Mouse (Mus musculus) lung, postnatal 36 days (tissue): Measurements from ENCODE around the gene Haghl.
"Not testable (repeated sequence)": the region's sequence is repeated elsewhere in the genome, so short reads cannot be mapped to it uniquely, and the experiment has no call there.

Source experiments
- DNase-seq: peaks from one replicate; pipeline ENCODE4 v3.0.0; 2022; ENCODE audit warnings: mixed read lengths

The Haghl gene

DNA sequence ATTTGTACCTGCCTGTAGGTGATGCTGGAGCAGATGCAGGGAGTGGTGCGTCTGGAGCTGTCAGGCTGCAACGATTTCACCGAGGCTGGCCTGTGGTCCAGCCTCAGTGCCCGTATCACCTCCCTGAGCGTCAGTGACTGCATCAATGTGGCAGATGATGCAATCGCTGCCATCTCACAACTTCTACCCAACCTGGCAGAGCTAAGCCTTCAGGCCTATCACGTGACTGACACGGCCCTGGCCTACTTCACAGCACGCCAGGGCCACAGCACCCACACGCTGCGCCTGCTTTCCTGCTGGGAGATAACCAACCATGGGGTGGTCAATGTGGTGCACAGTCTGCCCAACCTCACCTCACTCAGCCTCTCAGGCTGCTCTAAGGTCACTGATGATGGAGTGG lies 32.2 kb upstream of the Haghl start:
- DNase-seq: no peak

DNA sequence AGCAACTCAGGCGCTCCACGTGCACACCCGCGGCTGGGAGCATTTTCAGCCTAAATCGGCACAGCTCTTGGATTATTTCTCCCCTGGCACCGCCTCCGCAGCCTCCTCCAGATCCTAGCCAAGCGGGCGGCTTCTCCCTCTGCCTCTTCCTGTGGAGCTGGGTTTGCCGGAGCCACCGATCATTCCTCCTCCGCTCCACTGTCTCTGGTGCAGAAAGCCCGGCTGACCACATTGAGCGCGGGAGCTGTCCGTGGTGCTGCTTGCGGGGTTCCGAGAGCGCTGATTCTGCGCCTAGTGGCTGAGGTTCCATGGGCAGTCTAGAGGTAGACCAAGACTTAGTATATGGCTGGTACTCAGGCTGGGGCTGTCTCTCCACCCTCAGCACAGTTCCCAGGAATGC lies 28.0 kb upstream of the Haghl start:
- peak; percentile 86 for DNase-seq

GRCm38 (mm10) chr17:25810890-25811289 lies 25.4 kb upstream of the Haghl start:
- no peak for DNase-seq

DNA sequence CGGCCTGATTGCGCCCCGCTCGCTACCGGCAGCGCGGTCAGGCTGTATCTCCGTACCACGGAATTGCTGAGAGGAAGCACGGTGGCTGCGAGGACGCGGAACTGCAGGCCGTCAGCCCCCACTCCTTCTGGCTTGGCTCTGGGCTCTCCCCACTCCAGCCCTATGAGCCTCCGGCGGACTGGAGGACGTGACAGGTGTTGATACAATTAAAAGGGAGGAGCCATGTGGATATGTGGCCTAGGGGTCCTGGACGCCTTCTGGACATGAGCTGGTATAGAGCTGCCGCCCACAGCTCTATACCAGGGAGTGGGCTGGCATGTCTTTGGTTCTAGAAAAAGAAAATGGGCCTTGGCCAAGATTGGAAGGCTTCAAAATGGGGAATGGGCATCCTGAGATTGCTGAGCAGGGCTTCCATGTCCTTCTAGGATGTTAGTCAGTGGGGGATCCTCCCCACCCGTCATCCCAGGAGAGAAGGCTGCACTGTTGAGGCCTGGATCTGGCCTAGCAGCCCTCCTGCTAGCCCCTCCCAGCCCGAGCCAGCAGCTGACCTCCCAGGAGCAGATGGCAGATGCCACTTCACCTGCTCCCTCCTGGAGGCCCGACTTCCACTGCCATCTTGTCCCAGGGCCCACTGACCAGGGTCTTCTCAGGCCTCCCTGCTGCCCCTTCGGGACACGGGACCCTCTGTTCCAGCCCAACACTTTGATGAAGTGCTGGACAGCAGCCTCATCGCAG lies 24.3 kb upstream of the Haghl start:
- no peak for DNase-seq

GRCm38 (mm10) chr17:25808789-25809605 lies 23.5 kb upstream of the Haghl start, which contains the start of gene Fbxl16:
Fbxl16 (plus strand) TSS chr17:25809085.
- peak; percentile 65 for DNase-seq

DNA sequence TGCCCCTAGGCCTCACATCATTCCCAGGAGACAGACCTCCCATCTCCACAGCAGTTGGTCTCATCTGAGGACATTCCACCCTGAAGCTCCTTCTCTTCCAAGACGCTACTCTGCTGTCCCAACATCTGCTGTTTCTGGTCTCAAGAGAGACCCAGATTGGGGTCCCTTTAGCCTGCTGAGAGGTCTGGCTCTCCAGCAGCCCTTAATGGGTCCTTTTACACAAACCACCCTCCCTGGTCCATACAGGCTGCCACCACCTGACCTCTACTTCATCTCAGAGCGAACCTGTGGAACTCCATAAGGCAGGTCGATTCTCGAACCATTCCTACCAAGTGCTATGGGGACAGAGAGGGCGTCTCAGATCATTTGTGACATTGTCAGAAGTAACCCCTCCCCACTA lies 22.6 kb upstream of the Haghl start:
- no peak for DNase-seq

- not testable (repeated sequence) for DNase-seq
Observed at GRCm38 (mm10) chr17:25807452-25807851, 22.0 kb upstream of the Haghl start.

DNA sequence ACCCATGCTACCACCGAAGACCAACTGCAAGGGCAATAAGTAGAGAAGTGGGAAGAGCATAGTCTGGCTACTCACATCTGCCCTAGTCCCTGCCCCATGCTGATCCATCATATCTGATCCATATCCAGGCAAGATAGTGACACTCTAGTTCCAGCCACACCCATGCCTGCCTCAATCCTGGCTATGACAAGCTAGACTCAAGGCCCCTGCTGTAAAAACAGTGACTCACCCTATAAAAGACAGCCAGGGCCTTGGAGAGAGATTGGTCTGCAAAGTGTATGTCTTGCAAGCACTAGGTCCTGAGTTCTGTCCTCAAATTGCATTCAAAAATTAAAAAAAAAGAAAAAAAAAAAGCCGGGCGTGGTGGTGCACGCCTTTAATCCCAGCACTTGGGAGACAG lies 21.0 kb upstream of the Haghl start:
- no peak for DNase-seq

- no peak for DNase-seq
Observed at GRCm38 (mm10) chr17:25802825-25803517, 17.5 kb upstream of the Haghl start.

- peak; percentile 90 for DNase-seq
Observed at GRCm38 (mm10) chr17:25801029-25801428, 15.6 kb upstream of the Haghl start.

DNA sequence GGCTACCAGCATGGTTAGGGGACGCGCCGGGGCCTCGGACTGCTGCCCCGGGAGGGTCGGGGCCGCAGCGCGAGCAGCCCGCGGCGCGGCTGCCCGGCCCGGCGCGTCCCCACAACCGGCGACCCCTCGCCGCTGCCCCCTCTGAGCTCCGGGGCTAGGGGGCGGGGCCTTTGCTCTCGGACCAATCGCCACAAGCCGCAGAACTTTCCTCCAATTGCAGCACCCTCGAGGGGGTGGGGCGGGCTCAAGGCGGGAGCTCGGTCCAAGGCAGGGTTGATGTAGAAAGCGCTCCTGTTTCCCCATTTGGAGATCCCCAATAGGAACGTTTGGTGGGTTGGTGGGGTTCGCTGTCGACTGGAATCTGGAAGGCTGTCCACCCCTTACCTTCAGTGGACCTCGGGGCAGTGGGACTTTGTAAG lies 11.5 kb upstream of the Haghl start, which contains the start of gene Metrn:
Metrn (minus strand) TSS at position 186 of the 419 bp plus-strand sequence.
- DNase-seq: peak; percentile 92

GRCm38 (mm10) chr17:25796211-25796771 lies 10.8 kb upstream of the Haghl start:
- no peak for DNase-seq

- DNase-seq: no peak
Observed at GRCm38 (mm10) chr17:25795609-25796092, 10.2 kb upstream of the Haghl start, which contains the start of gene AC134908.4. AC134908.4 (minus strand) TSS chr17:25795659.

- DNase-seq: no peak
Observed at GRCm38 (mm10) chr17:25794998-25795397, 9.5 kb upstream of the Haghl start.

GRCm38 (mm10) chr17:25794197-25794596 lies 8.7 kb upstream of the Haghl start:
- no peak for DNase-seq

DNA sequence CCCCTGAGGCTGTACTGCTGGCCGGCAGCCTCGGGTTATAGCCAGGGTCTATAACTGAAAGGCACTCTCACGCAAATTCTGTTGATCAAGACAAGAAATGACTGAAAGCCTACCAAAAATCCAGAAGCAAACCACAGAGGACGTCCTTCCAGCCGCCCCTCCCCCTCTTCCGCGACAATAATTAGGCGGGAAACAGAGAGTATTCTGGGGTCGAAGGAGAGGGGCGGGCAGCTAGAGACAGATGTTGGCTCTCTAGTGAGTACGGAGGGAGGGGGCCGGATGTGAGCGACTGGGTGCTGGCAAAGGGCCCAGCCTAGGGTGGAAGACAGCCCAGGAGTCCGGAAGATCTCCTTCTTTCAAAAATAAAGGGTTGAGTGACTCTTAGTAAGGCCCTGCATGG lies 7.1 kb upstream of the Haghl start, which contains the start of gene Fam173a:
Fam173a (minus strand) TSS at position 287 of the 400 bp plus-strand sequence.
- peak; percentile 87 for DNase-seq

DNA sequence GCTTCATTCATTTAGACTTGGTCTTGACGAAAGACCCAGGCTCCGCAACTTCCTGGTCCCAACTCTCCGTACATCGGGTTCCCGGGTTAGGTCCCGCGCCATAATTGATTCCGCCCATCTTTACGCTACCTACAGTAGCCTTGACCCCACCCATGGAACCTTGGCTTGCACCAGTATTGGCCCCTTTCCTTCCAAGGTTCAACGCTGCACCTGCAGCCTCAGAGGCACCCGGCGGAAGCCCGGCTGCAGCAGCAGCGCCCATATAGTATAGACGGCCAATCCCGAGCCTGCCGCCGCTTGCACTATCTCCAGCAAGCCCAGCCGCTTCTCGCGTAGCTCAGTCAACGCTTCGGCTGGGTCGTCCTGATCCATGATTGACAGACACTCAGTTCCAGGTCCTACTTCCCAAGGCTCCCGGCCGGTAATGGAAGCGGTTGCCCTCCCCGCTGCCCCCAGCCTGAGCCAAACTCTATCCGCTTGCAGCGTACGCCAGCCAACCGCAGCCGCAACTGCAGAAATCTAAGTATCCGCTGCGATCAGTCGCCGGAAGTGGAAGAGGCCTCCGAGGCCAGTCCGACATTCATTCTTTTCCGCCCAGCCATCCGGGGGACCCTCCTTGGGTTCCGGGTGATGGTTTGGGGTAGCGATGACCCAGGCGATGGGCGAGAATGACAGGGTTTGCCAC lies 6.5 kb upstream of the Haghl start:
- peak; percentile 85 for DNase-seq

GRCm38 (mm10) chr17:25791320-25791842 lies 5.9 kb upstream of the Haghl start:
- DNase-seq: no peak

- DNase-seq: no peak
Observed at GRCm38 (mm10) chr17:25786781-25787504, 1.5 kb upstream of the Haghl start.

DNA sequence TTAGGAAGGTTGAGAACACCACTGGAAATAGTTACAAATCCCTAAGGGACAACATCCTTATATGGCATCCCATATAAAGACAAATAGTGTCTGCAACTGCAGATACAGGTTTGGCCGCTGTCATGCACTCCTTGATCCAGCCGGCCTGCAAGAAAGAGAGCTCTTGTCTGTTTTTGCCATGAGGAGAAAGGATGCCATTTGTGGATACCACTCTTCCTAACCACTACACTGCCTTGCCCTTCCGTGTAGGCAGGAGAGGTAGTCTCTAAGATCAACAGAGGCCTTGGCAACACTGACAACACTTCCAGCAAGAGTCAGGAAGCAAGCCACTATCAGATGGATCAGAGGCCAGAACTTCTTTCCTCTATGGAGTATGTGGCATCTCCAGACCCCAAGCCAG lies 807 bp upstream of the Haghl start, which contains the start of gene Ccdc78:
Ccdc78 (plus strand) TSS at position 301 of the 400 bp plus-strand sequence.
- DNase-seq: no peak
